Mouse (Mus musculus) stomach, embryonic 14.5 days (tissue): ENCODE data around the gene Atg2b. TPM values are rescaled to one million over a fixed set of nuclear protein-coding genes. Genes with fewer than 3 reads are reported as not detected.

Experiments used
- ATAC-seq: fragments of 200-750 bp; cut with Nextera tagmentation; 2 replicates; pipeline ENCODE4 v1.8.0; 2017; ENCODE audit warnings: low read depth, moderate TSS enrichment; ENCODE audit not compliant: insufficient number of reproducible peaks, insufficient read depth, low FRiP score
- H3K27ac ChIP-seq: fragments of 300-500 bp; sonication (generic); 2 replicates; pipeline ENCODE4 v1.5.1; 2014; ENCODE audit warnings: mild to moderate bottlenecking, low read length, moderate library complexity, mixed read lengths
- H3K27me3 ChIP-seq: fragments of 300-500 bp; sonication (generic); 2 replicates; pipeline ENCODE4 v1.6.1; 2014; ENCODE audit warnings: low read length, control low read depth, mixed read lengths; ENCODE audit not compliant: control insufficient read depth, insufficient read depth
- H3K36me3 ChIP-seq: fragments of 300-500 bp; sonication (generic); 2 replicates; pipeline ENCODE4 v1.6.1; 2014; ENCODE audit warnings: mild to moderate bottlenecking, control low read depth, low read length, moderate library complexity, mixed read lengths; ENCODE audit not compliant: control insufficient read depth, insufficient read depth
- H3K4me1 ChIP-seq: fragments of 300-500 bp; sonication (generic); 2 replicates; pipeline ENCODE4 v1.6.1; 2014; ENCODE audit warnings: low read length, control low read depth, mixed read lengths; ENCODE audit not compliant: control insufficient read depth, insufficient read depth
- H3K4me2 ChIP-seq: fragments of 300-500 bp; sonication (generic); replicated peaks from 2 replicates; pipeline ENCODE4 v1.6.1; 2014; ENCODE audit warnings: low read depth, low read length, control low read depth
- H3K4me3 ChIP-seq: fragments of 300-500 bp; sonication (generic); 2 replicates; pipeline ENCODE4 v1.5.1; 2014; ENCODE audit warnings: low read depth, low read length, control low read depth
- H3K9ac ChIP-seq: fragments of 300-500 bp; sonication (generic); replicated peaks from 2 replicates; pipeline ENCODE4 v1.6.1; 2014; ENCODE audit warnings: low read depth, mild to moderate bottlenecking, control low read depth, low read length, moderate library complexity, mixed read lengths
- H3K9me3 ChIP-seq: fragments of 300-500 bp; sonication (generic); 2 replicates; pipeline ENCODE4 v1.6.1; 2016; ENCODE audit warnings: low read depth, low read length, control low read depth; ENCODE audit not compliant: control insufficient read depth
- WGBS: fragments of 180-500 bp; shearing (Covaris S2); extraction: QIAGEN DNeasy Blood & Tissue Kit; methylation state at CpG from one replicate; pipeline ENCODE4 v1.1.7; 2014; 5-methylcytosine and 5-hydroxymethylcytosine counted together
- polyA plus RNA-seq: library from polyadenylated mRNA; unstranded; fragments of >200 nt; fragmentation: Nextera tagmentation; extraction: Ambion mirVana; gene quantifications from 2 replicates; pipeline ENCODE4 v1.2.1, GENCODE M21; 2014

Atg2b gene
- polyA plus RNA-seq = 15.0 and 15.8 TPM in 2 replicates

DNA sequence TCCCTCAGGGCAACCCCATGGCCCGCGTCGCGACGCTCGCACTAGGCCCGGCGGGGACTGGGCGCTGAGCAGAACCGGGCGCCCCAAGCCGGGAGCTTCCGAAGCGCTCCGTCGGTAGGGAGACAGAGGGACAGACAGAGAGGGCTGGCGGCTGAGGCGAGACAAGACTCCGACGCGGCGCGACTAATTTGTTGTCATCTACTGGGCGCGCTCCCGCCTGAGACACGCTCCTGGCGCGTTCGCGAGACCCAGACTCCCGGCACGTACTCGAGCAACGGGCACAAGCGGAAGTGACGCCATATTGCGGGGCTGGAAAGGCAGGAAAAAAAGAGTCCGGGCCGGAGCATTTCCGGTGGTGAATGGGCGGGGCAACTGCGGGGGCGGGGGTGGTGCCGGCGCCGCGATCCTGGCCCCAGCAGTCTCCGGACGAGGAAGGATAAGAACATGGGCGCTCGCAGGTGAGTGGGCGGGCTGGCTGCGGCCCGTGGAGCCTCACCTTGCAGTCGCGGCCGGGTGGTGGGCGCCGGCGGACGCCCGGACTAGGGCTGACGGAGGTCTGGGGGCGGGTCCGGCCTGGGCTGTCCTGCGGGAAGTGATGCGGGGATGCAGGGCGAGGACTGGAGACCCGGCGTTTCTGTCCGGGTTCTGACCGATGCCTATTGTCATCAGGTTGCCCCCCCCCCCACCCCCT lies at the start of gene Atg2b:
TSS of gene Atg2b (minus strand) at position 211 of the 691 bp plus-strand sequence.
- H3K27ac ChIP-seq = peak within 1 kb of the TSS; percentile 82
- H3K4me2 ChIP-seq = peak within 1 kb of the TSS; percentile 87
- peak within 1 kb of the TSS; percentile 73 for H3K9ac ChIP-seq
- no peaks in the 10 kb centered on the region for H3K9me3 ChIP-seq
- WGBS = under 1% methylated on average over 73 of the region's 73 CpGs
- peaks cover 15% of the 10 kb centered on the region; the same call in 1 of the 2 replicates for H3K4me1 ChIP-seq
- H3K27me3 ChIP-seq = no peaks in the 10 kb centered on the region
- peak; percentile 91 for ATAC-seq
- H3K4me3 ChIP-seq = peak within 1 kb of the TSS; percentile 62
- H3K36me3 ChIP-seq = 0 out of 2 replicates have a peak, but pooled peaks cover 3% of the 10 kb centered on the region

DNA sequence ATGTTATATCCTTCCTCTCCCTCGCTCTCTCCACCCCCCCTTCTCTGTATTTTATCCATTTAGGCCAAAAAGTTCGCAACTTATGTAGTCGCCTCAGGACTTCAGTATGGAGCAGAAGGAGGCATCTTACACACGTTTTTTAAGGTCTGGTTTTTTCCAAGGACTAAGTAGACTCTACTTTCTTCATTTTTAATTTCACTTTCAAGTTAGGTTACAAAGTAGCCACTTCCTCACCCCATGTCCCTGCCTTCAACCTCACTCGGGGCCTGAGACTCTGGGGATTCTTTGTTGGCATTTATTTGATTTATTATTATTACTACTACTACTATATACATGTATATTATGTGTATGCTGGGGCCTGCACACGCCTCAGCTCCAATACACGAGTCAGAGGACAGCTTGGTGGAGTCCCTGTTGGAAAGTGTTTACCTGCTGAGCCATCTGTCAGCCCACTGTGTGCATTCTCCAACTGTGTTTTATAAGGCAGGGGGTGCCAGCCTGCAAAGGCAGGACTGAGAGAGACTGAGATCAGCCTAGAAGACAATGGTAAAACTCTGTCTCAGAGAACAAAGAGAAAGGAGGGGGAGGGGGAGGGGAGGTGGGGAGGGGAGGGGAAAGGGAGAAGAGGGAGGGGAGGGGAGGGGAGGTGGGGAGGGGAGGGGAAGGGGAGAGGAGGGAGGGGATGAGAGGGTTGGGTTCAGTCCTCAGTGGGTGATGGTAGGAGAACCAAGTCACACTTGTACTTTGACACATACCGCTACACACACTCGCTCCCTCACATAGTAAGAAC lies 48.6 kb upstream of the Atg2b start:
- H3K27ac ChIP-seq = no peak overlapping the region
- 64% methylated on average over 9 of the region's 9 CpGs for WGBS
- H3K36me3 ChIP-seq = no peaks in the 10 kb centered on the region

DNA sequence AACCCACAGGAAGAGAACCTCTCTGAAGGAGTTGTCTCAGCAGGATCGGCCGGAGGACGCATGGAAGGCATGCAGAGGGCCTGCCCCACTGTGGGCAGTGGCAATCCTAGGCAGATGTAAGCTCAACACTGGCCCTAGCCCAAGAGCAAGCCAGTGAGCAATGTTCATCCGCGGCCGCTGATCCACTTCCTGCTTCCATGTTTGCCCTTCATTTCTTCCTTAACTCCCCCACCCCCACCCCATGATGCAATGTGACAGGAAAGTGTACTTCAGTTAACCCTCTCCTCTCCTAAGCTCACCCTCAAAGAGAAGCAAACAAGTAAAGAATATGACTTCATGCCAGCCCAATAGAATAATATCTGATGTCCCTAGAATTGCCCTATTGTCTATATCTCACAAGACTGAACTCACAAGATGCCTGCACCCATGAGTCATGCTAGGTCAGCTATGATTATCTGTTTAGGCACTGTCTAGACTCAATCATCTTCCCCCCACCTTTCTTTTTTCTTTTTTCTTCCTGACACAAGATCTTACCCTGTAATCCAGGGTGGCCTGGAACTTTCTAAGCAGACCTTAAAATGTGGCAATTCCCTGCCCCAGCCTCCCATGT lies 45.9 kb upstream of the Atg2b start:
- H3K9ac ChIP-seq = no peak overlapping the region
- no peak for ATAC-seq

More for the DNA sequence above, 48.6 kb upstream of the Atg2b start:
- ATAC-seq = no peak
- Histone ChIP-seq H3K27me3 (no peaks in the 10 kb centered on the region), H3K4me3 (no peak overlapping the region), H3K9me3 (no peaks in the 10 kb centered on the region), H3K9ac (no peak overlapping the region), H3K4me2 (no peak overlapping the region), H3K4me1 (no peaks in the 10 kb centered on the region)

DNA sequence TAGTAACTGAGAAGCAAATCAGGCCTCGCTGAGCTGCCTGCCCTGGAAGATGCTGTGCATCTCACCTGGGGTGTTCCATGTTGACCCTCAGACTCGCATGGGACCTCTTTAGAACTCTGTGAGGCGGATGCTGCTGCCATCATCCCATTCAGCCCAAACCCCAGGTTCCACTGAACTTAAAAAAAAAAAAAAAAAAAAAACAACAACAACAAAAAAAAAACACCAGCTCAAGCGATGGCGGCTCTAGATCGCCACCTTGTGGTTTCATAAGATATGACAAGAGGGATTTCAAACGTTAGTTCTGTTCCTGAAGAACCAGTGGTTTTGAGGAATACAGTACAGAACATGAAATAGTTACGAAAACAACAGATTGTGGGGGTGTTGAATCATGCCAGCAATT lies 43.0 kb upstream of the Atg2b start:
- 32% methylated on average over 8 of the region's 8 CpGs for WGBS
- no peaks in the 10 kb centered on the region for H3K9me3 ChIP-seq
- no peak overlapping the region for H3K4me3 ChIP-seq
- H3K4me1 ChIP-seq = no peaks in the 10 kb centered on the region
- H3K4me2 ChIP-seq = no peak overlapping the region
- no peak overlapping the region for H3K27ac ChIP-seq
- no peak for ATAC-seq
- no peaks in the 10 kb centered on the region for H3K27me3 ChIP-seq
- H3K36me3 ChIP-seq = no peaks in the 10 kb centered on the region
- no peak overlapping the region for H3K9ac ChIP-seq

More for the DNA sequence above, 45.9 kb upstream of the Atg2b start:
- Histone ChIP-seq H3K9me3 (no peaks in the 10 kb centered on the region), H3K4me2 (no peak overlapping the region), H3K27me3 (no peaks in the 10 kb centered on the region), H3K4me3 (no peak overlapping the region), H3K4me1 (no peaks in the 10 kb centered on the region), H3K36me3 (no peaks in the 10 kb centered on the region), H3K27ac (no peak overlapping the region)
- WGBS = 88% methylated on average over 6 of the region's 6 CpGs

DNA sequence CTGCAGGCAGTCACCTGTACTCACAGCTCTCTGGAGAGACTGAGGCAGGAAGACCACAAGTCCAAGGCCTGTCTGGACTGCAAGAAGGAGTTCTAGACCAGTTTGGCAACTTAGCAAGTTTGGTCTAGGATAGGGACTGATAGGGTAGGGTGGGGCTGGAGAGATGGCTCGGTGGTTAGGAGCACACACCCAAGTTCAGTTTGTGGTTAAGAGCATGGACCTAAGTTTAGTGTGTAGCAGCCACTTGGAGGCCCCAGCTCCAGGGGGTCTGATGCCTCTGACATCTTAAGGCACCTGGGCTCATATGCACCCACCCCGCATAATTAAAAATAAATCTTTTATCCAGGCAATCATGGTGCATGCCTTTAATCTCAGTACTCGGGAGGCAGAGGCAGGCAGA lies 42.3 kb upstream of the Atg2b start:
- no peak overlapping the region for H3K27ac ChIP-seq
- no peak overlapping the region for H3K4me3 ChIP-seq
- no peak for ATAC-seq
- H3K36me3 ChIP-seq = no peaks in the 10 kb centered on the region
- H3K4me1 ChIP-seq = no peaks in the 10 kb centered on the region
- 76% methylated on average over 3 of the region's 3 CpGs for WGBS
- H3K9ac ChIP-seq = no peak overlapping the region
- H3K9me3 ChIP-seq = no peaks in the 10 kb centered on the region
- H3K27me3 ChIP-seq = no peaks in the 10 kb centered on the region
- H3K4me2 ChIP-seq = no peak overlapping the region

DNA sequence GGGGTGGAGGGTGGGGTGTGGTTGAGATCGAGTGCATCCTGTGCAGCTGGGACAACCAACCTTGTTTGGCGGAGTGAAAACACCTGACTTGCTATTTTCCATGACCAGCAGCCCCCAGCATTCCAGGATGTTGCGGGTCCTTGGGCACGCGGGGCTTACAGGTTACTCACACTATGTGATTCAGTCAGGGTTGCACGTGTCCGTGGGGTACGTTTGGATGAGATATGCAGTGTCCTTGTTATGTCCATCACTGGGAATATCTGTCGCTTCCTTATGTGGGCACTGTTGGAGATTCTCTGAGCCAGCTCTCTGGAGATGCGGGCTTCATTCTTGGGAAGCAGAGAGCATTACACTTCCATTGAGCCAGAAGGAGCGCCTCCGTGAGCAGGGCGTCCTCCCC lies 40.7 kb upstream of the Atg2b start:
- no peaks in the 10 kb centered on the region for H3K4me1 ChIP-seq
- no peak overlapping the region for H3K4me3 ChIP-seq
- no peaks in the 10 kb centered on the region for H3K9me3 ChIP-seq
- H3K9ac ChIP-seq = no peak overlapping the region
- H3K36me3 ChIP-seq = no peaks in the 10 kb centered on the region
- no peaks in the 10 kb centered on the region for H3K27me3 ChIP-seq
- no peak overlapping the region for H3K4me2 ChIP-seq
- 72% methylated on average over 13 of the region's 13 CpGs for WGBS
- ATAC-seq = no peak
- no peak overlapping the region for H3K27ac ChIP-seq

DNA sequence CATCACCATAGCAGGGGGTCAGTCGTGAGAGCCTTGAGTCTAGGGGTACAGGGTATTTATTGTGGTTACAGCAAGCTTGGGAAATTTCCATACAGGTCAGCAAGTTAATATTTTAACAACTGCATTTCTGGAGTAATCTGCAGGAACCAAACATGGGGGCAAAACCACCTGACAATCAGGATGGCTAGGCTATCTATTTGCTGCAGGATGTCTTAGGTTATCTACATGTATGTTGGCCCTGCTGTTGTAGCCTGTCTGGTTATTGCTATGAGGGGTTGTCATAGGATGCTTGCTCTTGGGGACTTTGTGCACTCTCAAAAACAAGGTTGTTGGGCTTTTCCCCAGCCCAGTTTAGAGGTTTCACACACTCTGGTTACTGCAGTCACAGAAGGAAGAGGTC lies 39.6 kb upstream of the Atg2b start:
- Histone ChIP-seq H3K4me2 (no peak overlapping the region), H3K9me3 (no peaks in the 10 kb centered on the region), H3K36me3 (no peaks in the 10 kb centered on the region), H3K27me3 (no peaks in the 10 kb centered on the region), H3K27ac (no peak overlapping the region), H3K4me3 (no peak overlapping the region), H3K9ac (no peak overlapping the region), H3K4me1 (no peaks in the 10 kb centered on the region)
- no peak for ATAC-seq
- 43% methylated on average over 1 of the region's 1 CpGs for WGBS

DNA sequence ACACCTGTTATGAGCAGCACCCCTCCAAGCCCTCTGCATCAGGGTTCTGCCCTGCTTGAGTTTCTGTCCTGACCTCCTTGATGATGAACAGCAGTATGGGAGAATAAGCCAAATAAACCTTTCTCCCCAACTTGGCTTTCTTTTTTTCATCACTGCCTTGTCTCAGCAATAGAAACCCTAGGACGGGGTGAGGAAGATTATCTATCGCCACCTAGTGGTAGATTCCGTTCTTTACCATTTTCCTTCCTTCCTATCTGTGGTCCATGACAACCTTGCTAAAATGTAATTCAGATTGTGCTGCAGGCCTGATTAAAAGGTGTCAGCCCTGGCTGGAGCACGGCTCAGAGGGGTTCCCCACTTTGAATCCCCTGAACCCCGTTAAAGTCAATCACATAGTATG lies 37.6 kb upstream of the Atg2b start:
- WGBS = under 1% methylated on average over 5 of the region's 5 CpGs
- Histone ChIP-seq H3K36me3 (no peaks in the 10 kb centered on the region), H3K9ac (no peak overlapping the region), H3K27me3 (no peaks in the 10 kb centered on the region), H3K9me3 (no peaks in the 10 kb centered on the region), H3K4me2 (no peak overlapping the region), H3K27ac (no peak overlapping the region), H3K4me1 (no peaks in the 10 kb centered on the region), H3K4me3 (no peak overlapping the region)
- ATAC-seq = no peak
